Mouse (Mus musculus) heart, postnatal 0 days (tissue): ENCODE results near the gene Zfp160. TPM values are rescaled to one million over a fixed set of nuclear protein-coding genes. Genes with fewer than 3 reads are reported as not detected.

Source experiments
- ATAC-seq: fragments of 200-750 bp; cut with Nextera tagmentation; 2 replicates; pipeline ENCODE4 v1.8.0; 2017; ENCODE audit warnings: low read depth, moderate number of reproducible peaks, moderate library complexity; ENCODE audit not compliant: insufficient read depth
- DNase-seq: peaks from one replicate; pipeline ENCODE4 v3.0.0-alpha.2; 2016; ENCODE audit warnings: low spot score
- H3K27ac ChIP-seq: fragments of 300-500 bp; sonication (generic); 2 replicates; pipeline ENCODE4 v1.5.1; 2014; ENCODE audit warnings: low read depth, mild to moderate bottlenecking
- H3K27me3 ChIP-seq: fragments of 300-500 bp; sonication (generic); 2 replicates; pipeline ENCODE4 v1.6.1; 2014; ENCODE audit warnings: low read length, mixed read lengths; ENCODE audit not compliant: control insufficient read depth, insufficient read depth
- H3K36me3 ChIP-seq: fragments of 300-500 bp; sonication (generic); replicated peaks from 2 replicates; pipeline ENCODE4 v1.6.1; 2014; ENCODE audit warnings: low read length, mixed read lengths; ENCODE audit not compliant: control insufficient read depth, insufficient read depth
- H3K4me1 ChIP-seq: fragments of 300-500 bp; sonication (generic); 2 replicates; pipeline ENCODE4 v1.6.1; 2014; ENCODE audit warnings: antibody characterized with exemption; ENCODE audit not compliant: control insufficient read depth, insufficient read depth
- H3K4me2 ChIP-seq: fragments of 300-500 bp; sonication (generic); 2 replicates; pipeline ENCODE4 v1.6.1; 2014; ENCODE audit warnings: low read depth, mild to moderate bottlenecking, low read length, moderate library complexity
- H3K4me3 ChIP-seq: fragments of 300-500 bp; sonication (generic); 2 replicates; pipeline ENCODE4 v1.5.1; 2014; ENCODE audit warnings: low read depth, low read length
- H3K9ac ChIP-seq: fragments of 300-500 bp; sonication (generic); replicated peaks from 2 replicates; pipeline ENCODE4 v1.6.1; 2014; ENCODE audit warnings: low read depth, low read length, mixed read lengths
- H3K9me3 ChIP-seq: fragments of 300-500 bp; sonication (generic); replicated peaks from 2 replicates; pipeline ENCODE4 v1.6.1; 2016; ENCODE audit warnings: low read length; ENCODE audit not compliant: control insufficient read depth
- CTCF ChIP-seq: IDR thresholded peaks from 2 replicates; pipeline ENCODE4 v1.5.1; 2016; ENCODE audit warnings: antibody characterized with exemption, control low read depth, low read depth
- EP300 ChIP-seq: IDR thresholded peaks from 2 replicates; pipeline ENCODE4 v1.6.1; 2016; ENCODE audit warnings: antibody characterized with exemption, low read depth
- WGBS: fragments of 180-500 bp; shearing (Covaris S2); extraction: QIAGEN DNeasy Blood & Tissue Kit; methylation state at CpG from one replicate; pipeline ENCODE4 v1.1.7; 2014; 5-methylcytosine and 5-hydroxymethylcytosine counted together
- polyA plus RNA-seq: library from polyadenylated mRNA; unstranded; fragments of >200 nt; fragmentation: Nextera tagmentation; extraction: Ambion mirVana; gene quantifications from 2 replicates; pipeline ENCODE4 v1.2.1, GENCODE M21; 2015
- total RNA-seq: library from RNA; depleted of rRNA; stranded (reverse); fragments of >200 nt; gene quantifications from 2 replicates; pipeline ENCODE4 v1.2.3, GENCODE M21; 2014; ENCODE audit warnings: low replicate concordance; rRNA removed

The Zfp160 gene
- total RNA-seq (3.6 and 12.7 TPM in 2 replicates), polyA plus RNA-seq (8.7 and 8.9 TPM in 2 replicates)

- Histone ChIP-seq H3K27ac (peak within 1 kb of the TSS; percentile 90), H3K4me2 (peak within 1 kb of the TSS; percentile 72), H3K36me3 (peaks cover 15% of the 10 kb centered on the region), H3K4me3 (peak within 1 kb of the TSS; percentile 88), H3K27me3 (no peaks in the 10 kb centered on the region), H3K9me3 (no peaks in the 10 kb centered on the region), H3K4me1 (peaks cover 21% of the 10 kb centered on the region), H3K9ac (peak within 1 kb of the TSS; percentile 84)
- peak; percentile 97 for DNase-seq
- 5% methylated on average over 36 of the region's 36 CpGs for WGBS
- ATAC-seq = peak; percentile 97
- TF ChIP-seq CTCF (no peak), EP300 (no peak)
These were observed at the start of gene Zfp160 for GRCm38 (mm10) chr17:21008382-21009331. TSS of gene Zfp160 (plus strand) at chr17:21008903.

- DNase-seq (no peak), ATAC-seq (no peak)
- Histone ChIP-seq H3K36me3 (peaks cover 99% of the 10 kb centered on the region), H3K9ac (no peak overlapping the region), H3K27ac (no peak overlapping the region), H3K4me2 (no peak overlapping the region), H3K27me3 (no peaks in the 10 kb centered on the region), H3K4me3 (no peak overlapping the region), H3K9me3 (no peaks in the 10 kb centered on the region), H3K4me1 (no peaks in the 10 kb centered on the region)
- TF ChIP-seq EP300 (no peak), CTCF (no peak)
- 97% methylated on average over 5 of the region's 5 CpGs for WGBS
These were observed 48.3 kb upstream of the Zfp160 start for GRCm38 (mm10) chr17:20960386-20960785.

GRCm38 (mm10) chr17:20965421-20965820 is 43.3 kb upstream of the Zfp160 start:
- no peak overlapping the region for H3K9ac ChIP-seq
- ATAC-seq (0 out of 2 replicates have a peak, but pooled peaks have one; percentile 20), DNase-seq (no peak)
- peaks cover 83% of the 10 kb centered on the region for H3K36me3 ChIP-seq
- H3K9me3 ChIP-seq = no peaks in the 10 kb centered on the region
- TF ChIP-seq CTCF (no peak), EP300 (no peak)
- H3K4me1 ChIP-seq = no peaks in the 10 kb centered on the region
- H3K27ac ChIP-seq = no peak overlapping the region
- 75% methylated on average over 4 of the region's 4 CpGs for WGBS
- no peak overlapping the region for H3K4me3 ChIP-seq
- no peaks in the 10 kb centered on the region for H3K27me3 ChIP-seq
- no peak overlapping the region for H3K4me2 ChIP-seq

GRCm38 (mm10) chr17:20966681-20967080 is 42.0 kb upstream of the Zfp160 start:
- H3K4me3 ChIP-seq = no peak overlapping the region
- no peaks in the 10 kb centered on the region for H3K4me1 ChIP-seq
- ATAC-seq (no peak), DNase-seq (no peak)
- TF ChIP-seq EP300 (no peak), CTCF (no peak)
- no peaks in the 10 kb centered on the region for H3K27me3 ChIP-seq
- no peak overlapping the region for H3K27ac ChIP-seq
- peaks cover 70% of the 10 kb centered on the region for H3K36me3 ChIP-seq
- no peaks in the 10 kb centered on the region for H3K9me3 ChIP-seq
- H3K4me2 ChIP-seq = no peak overlapping the region
- no peak overlapping the region for H3K9ac ChIP-seq

- Histone ChIP-seq H3K4me1 (no peaks in the 10 kb centered on the region), H3K9me3 (no peaks in the 10 kb centered on the region), H3K27me3 (no peaks in the 10 kb centered on the region), H3K9ac (no peak overlapping the region), H3K36me3 (no peaks in the 10 kb centered on the region), H3K27ac (no peak overlapping the region), H3K4me3 (no peak overlapping the region), H3K4me2 (no peak overlapping the region)
- ATAC-seq (no peak), DNase-seq (no peak)
- TF ChIP-seq CTCF (no peak), EP300 (no peak)
- 59% methylated on average over 2 of the region's 2 CpGs for WGBS
These were observed 15.0 kb upstream of the Zfp160 start for GRCm38 (mm10) chr17:20993716-20994115.
